Mouse (Mus musculus) myocyte (in vitro differentiated cells): ENCODE measurements at regions not wholly inside any gene's neighbourhood (a gene's known extent, or its start where the extent isn't known, plus 50 kb on each side); places are given as distances from the start of the nearest gene placed in this dataset.

Source experiments
- H3K27me3 ChIP-seq: one replicate; pipeline ENCODE4 v1.6.1; 2011; ENCODE audit not compliant: control insufficient read depth, insufficient read depth, insufficient read length
- H3K36me3 ChIP-seq: one replicate; pipeline ENCODE4 v1.6.1; 2011; ENCODE audit not compliant: control insufficient read depth, insufficient read depth
- H3K4me2 ChIP-seq: one replicate; pipeline ENCODE4 v1.6.1; 2011; ENCODE audit warnings: low read depth, control low read depth
- H3K4me3 ChIP-seq: one replicate; pipeline ENCODE4 v1.5.1; 2011; ENCODE audit warnings: mild to moderate bottlenecking, control low read depth, moderate library complexity
- H3K79me2 ChIP-seq: one replicate; pipeline ENCODE4 v1.6.1; 2011; ENCODE audit not compliant: control insufficient read depth, insufficient read depth
- H3ac ChIP-seq: one replicate; pipeline ENCODE4 v1.6.1; 2011; ENCODE audit not compliant: control insufficient read depth, insufficient read length
- CEBPB ChIP-seq: IDR thresholded peaks from 2 replicates; pipeline ENCODE4 v1.6.1; 2011; ENCODE audit warnings: mild to moderate bottlenecking, moderate library complexity; ENCODE audit not compliant: poor library complexity, insufficient read depth, severe bottlenecking
- E2F4 ChIP-seq: IDR thresholded peaks from one replicate; pipeline ENCODE4 v1.6.1; 2011; ENCODE audit warnings: mild to moderate bottlenecking, control low read depth, moderate library complexity; ENCODE audit not compliant: insufficient read depth
- MAX ChIP-seq: IDR thresholded peaks from one replicate; pipeline ENCODE4 v1.6.1; 2011; ENCODE audit warnings: low read depth, mild to moderate bottlenecking, control low read depth
- MYOD1 ChIP-seq, 3 experiments: IDR thresholded peaks; one replicate each; pipeline ENCODE4 v1.6.1; 2011; ENCODE audit warnings: control low read depth in 2 of 3, low read depth in 2 of 3, mild to moderate bottlenecking in 2 of 3, moderate library complexity in 1 of 3; ENCODE audit not compliant: insufficient read length in 2 of 3, control insufficient read depth in 1 of 3
- MYOG ChIP-seq, 3 experiments: IDR thresholded peaks; one replicate each; pipeline ENCODE4 v1.6.1; 2011; ENCODE audit warnings: control low read depth in 2 of 3, low read depth in 2 of 3, mild to moderate bottlenecking in 2 of 3; ENCODE audit not compliant: insufficient read length in 2 of 3, control insufficient read depth in 1 of 3, insufficient read depth in 1 of 3
- POLR2A ChIP-seq: IDR thresholded peaks from one replicate; pipeline ENCODE4 v1.6.1; 2011; ENCODE audit warnings: low read depth, mild to moderate bottlenecking, control low read depth, moderate library complexity; ENCODE audit not compliant: insufficient read length
- POLR2AphosphoS2 ChIP-seq: IDR thresholded peaks from one replicate; pipeline ENCODE4 v1.6.1; 2011; ENCODE audit warnings: low read depth, control low read depth; ENCODE audit not compliant: insufficient read length
- REST ChIP-seq: IDR thresholded peaks from one replicate; pipeline ENCODE4 v1.6.1; 2011; ENCODE audit warnings: mild to moderate bottlenecking, control low read depth, moderate library complexity; ENCODE audit not compliant: insufficient read depth, insufficient read length
- SRF ChIP-seq: IDR thresholded peaks from one replicate; pipeline ENCODE4 v1.6.1; 2011; ENCODE audit warnings: low read depth; ENCODE audit not compliant: control insufficient read depth, insufficient read length
- TCF12 ChIP-seq: IDR thresholded peaks from one replicate; pipeline ENCODE4 v1.6.1; 2011; ENCODE audit warnings: mild to moderate bottlenecking, control low read depth; ENCODE audit not compliant: poor library complexity, insufficient read depth, severe bottlenecking
- TCF3 ChIP-seq: IDR thresholded peaks from one replicate; pipeline ENCODE4 v1.6.1; 2011; ENCODE audit warnings: low read depth, control low read depth; ENCODE audit not compliant: insufficient read length
- USF1 ChIP-seq: IDR thresholded peaks from one replicate; pipeline ENCODE4 v1.6.1; 2011; ENCODE audit warnings: low read depth, mild to moderate bottlenecking, control low read depth, moderate library complexity

GRCm38 (mm10) chr5:103340626-103341025, 84.4 kb upstream of the Ptpn13 start:
- Histone ChIP-seq H3K4me3 (no peak overlapping the region), H3K27me3 (no peaks in the 10 kb centered on the region), H3ac (no peak overlapping the region), H3K4me2 (no peak overlapping the region), H3K79me2 (no peaks in the 10 kb centered on the region), H3K36me3 (no peaks in the 10 kb centered on the region)
- TF ChIP-seq TCF12: no peak
- no peak for TF ChIP-seq POLR2AphosphoS2
- TF ChIP-seq CEBPB: no peak
- TF ChIP-seq MYOD1 (IDR thresholded peaks at IDR 0.05; ENCODE audit: control insufficient read depth in 1 of 3, insufficient read length in 2 of 3, low read depth in 2 of 3): no peak
- no peak for TF ChIP-seq USF1
- no peak for TF ChIP-seq SRF
- TF ChIP-seq REST: no peak
- TF ChIP-seq E2F4: no peak
- TF ChIP-seq POLR2A: no peak
- TF ChIP-seq TCF3: no peak
- TF ChIP-seq MYOG (IDR thresholded peaks at IDR 0.05; ENCODE audit: control insufficient read depth in 1 of 3, insufficient read depth in 1 of 3, insufficient read length in 2 of 3, low read depth in 2 of 3): no peak
- TF ChIP-seq MAX: no peak

- H3K27me3 ChIP-seq: no peaks in the 10 kb centered on the region
- no peak overlapping the region for H3K4me2 ChIP-seq
- no peaks in the 10 kb centered on the region for H3K79me2 ChIP-seq
- no peaks in the 10 kb centered on the region for H3K36me3 ChIP-seq
- TF ChIP-seq REST: no peak
- no peak for TF ChIP-seq MYOG (IDR thresholded peaks at IDR 0.05; ENCODE audit: control insufficient read depth in 1 of 3, insufficient read depth in 1 of 3, insufficient read length in 2 of 3, low read depth in 2 of 3)
- TF ChIP-seq MAX: no peak
- TF ChIP-seq MYOD1 (IDR thresholded peaks at IDR 0.05; ENCODE audit: control insufficient read depth in 1 of 3, insufficient read length in 2 of 3, low read depth in 2 of 3): no peak
- TF ChIP-seq CEBPB: no peak
- no peak overlapping the region for H3K4me3 ChIP-seq
- no peak overlapping the region for H3ac ChIP-seq
Measured at GRCm38 (mm10) chr5:103336689-103337490, 88.1 kb upstream of the Ptpn13 start.

- Histone ChIP-seq H3K27me3 (no peaks in the 10 kb centered on the region), H3K4me3 (no peak overlapping the region), H3K79me2 (no peaks in the 10 kb centered on the region), H3K36me3 (no peaks in the 10 kb centered on the region), H3ac (no peak overlapping the region), H3K4me2 (no peak overlapping the region)
- TF ChIP-seq CEBPB: no peak
- TF ChIP-seq POLR2AphosphoS2: no peak
- no peak for TF ChIP-seq MYOG (IDR thresholded peaks at IDR 0.05; ENCODE audit: control insufficient read depth in 1 of 3, insufficient read depth in 1 of 3, insufficient read length in 2 of 3, low read depth in 2 of 3)
- no peak for TF ChIP-seq TCF12
- TF ChIP-seq POLR2A: no peak
- TF ChIP-seq E2F4: no peak
- TF ChIP-seq USF1: no peak
- no peak for TF ChIP-seq REST
Measured at GRCm38 (mm10) chr5:103335916-103336688, 88.9 kb upstream of the Ptpn13 start.

- Histone ChIP-seq H3K4me2 (no peak overlapping the region), H3K79me2 (no peaks in the 10 kb centered on the region), H3K27me3 (no peaks in the 10 kb centered on the region), H3ac (no peak overlapping the region), H3K36me3 (no peaks in the 10 kb centered on the region), H3K4me3 (no peak overlapping the region)
- TF ChIP-seq E2F4 (no peak), CEBPB (no peak), TCF3 (no peak)
Measured at GRCm38 (mm10) chr5:103326412-103326811, 98.6 kb upstream of the Ptpn13 start.

- H3K4me2 ChIP-seq: no peak overlapping the region
- no peak for TF ChIP-seq USF1
- TF ChIP-seq CEBPB: no peak
- TF ChIP-seq TCF3: no peak
- no peak for TF ChIP-seq E2F4
- no peak for TF ChIP-seq POLR2A
- no peak for TF ChIP-seq POLR2AphosphoS2
- TF ChIP-seq REST: no peak
- TF ChIP-seq MAX: no peak
- TF ChIP-seq SRF: no peak
- TF ChIP-seq MYOD1 (IDR thresholded peaks at IDR 0.05; ENCODE audit: control insufficient read depth in 1 of 3, insufficient read length in 2 of 3, low read depth in 2 of 3): no peak
- TF ChIP-seq TCF12: no peak
- TF ChIP-seq MYOG (IDR thresholded peaks at IDR 0.05; ENCODE audit: control insufficient read depth in 1 of 3, insufficient read depth in 1 of 3, insufficient read length in 2 of 3, low read depth in 2 of 3): no peak
- no peaks in the 10 kb centered on the region for H3K36me3 ChIP-seq
- no peak overlapping the region for H3ac ChIP-seq
- H3K27me3 ChIP-seq: no peaks in the 10 kb centered on the region
- no peaks in the 10 kb centered on the region for H3K79me2 ChIP-seq
- no peak overlapping the region for H3K4me3 ChIP-seq
Measured at GRCm38 (mm10) chr5:103320341-103320740, 104.7 kb upstream of the Ptpn13 start.
